Mouse (Mus musculus) layer of hippocampus, adult 9-11 months (tissue): ENCODE results near the gene Ptk6.

Source experiments
- DNase-seq: peaks from one replicate; pipeline ENCODE4 v3.0.0; 2022

Gene Ptk6

DNA sequence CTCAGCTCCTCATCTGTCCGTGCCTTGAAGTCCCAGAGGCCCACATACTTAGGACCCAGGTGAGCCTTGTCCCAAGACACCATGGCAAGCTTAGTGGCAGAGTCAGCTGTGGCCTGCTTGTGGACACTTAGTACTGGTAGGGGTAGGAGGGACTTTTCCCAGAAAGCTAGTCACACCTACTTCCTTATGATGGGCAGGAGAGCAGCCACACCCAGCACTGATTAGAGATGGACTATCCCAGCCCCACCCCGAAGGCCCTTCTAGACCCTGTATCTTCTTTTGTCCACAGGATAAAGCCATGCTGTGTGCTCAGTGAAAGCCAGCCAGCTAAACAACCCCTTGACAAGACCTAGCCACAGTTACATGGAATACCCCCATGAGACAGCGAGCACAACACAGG is at the start of gene Ptk6:
Gene Ptk6 (minus strand): TSS at position 368 of the 400 bp plus-strand sequence.
- DNase-seq = no peak

DNA sequence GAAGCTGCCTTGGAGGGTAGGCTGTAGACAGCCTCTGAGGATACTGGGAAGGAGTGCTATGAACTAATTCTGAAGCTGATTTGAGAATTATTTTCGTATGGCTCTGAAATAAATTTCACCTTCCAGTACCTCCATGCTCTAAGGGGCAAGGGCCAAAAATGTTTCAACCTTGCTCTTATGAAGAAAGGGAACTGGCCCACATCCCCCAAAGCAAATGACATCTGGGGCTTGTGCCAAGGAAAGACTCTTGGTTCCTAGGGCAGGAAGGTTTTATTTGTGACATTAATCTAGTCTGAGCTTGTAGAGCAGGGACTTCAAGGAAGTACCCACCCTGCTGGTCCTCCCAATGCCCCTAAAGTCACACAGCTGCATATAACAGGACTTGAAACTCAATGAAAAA is 49.3 kb upstream of the Ptk6 start:
- DNase-seq = no peak

DNA sequence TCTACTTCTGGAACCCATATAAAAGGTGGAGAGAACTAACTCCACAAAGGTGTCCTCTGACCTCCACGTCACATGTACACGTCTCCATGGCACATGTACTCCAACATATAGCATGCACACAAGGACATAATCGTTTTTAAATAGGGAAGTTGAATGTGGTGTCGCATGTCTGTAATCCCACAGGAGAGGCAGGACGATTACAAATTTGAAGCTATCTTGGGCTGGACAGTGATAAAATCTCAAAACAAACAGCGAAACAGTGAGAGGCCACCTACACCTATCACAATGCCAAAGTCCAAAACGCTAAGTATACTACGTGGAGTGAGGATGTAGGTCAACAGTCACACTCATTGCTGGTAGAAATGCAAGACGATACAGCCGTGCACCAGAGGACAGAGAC is 46.6 kb upstream of the Ptk6 start:
- no peak for DNase-seq

DNA sequence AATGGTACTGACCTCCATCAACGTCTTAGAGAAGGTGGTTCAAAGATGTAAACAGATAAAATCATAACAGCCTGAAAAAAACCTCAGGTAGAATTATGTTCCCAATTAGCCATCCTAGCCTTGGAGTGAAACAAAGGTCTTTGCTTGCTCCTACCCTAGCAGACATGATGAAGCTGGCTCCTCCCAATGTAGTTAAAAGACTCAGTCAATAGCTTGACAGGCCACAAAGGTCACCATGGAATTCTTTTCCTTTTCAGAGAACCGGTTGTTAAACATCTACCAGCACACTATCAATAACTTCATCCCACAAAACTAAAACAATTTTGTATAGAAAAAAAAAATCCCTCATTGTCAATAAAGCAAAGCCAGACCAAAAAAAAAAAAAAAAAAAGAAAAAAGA is 42.4 kb upstream of the Ptk6 start:
- DNase-seq = no peak

DNA sequence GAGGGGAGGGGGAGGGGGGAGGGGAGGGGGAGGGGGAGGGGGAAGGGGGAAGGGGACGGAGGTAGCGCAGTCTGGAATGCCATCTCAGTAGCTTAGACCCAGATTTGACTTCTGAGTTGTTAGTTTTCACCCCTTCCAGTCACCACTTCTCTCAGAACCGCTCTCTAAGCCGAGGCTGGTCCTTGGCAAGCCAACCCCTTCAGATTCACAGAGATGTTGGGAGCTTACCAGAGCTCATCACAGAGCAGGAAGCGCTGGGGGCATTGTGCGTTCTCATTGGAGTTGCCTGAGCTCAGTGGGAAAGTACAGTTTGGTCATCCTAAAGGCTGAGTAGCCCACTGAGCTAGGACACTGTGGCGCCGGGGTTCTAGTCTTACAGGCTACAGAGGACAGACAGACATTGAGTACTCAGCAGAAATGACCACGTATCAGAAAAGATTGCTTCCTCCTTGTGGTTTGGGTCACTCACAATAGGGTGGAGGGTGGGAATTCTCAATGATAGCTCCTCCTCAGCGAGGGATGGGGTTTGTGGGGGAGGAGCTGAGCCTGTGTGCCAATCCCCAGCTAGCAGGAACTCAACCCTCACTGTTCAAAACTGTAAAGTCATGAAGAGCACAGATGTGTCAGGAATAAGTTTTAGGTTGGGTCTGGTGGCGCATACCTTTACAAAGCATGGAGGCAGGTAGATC is 41.3 kb upstream of the Ptk6 start:
- DNase-seq = no peak

DNA sequence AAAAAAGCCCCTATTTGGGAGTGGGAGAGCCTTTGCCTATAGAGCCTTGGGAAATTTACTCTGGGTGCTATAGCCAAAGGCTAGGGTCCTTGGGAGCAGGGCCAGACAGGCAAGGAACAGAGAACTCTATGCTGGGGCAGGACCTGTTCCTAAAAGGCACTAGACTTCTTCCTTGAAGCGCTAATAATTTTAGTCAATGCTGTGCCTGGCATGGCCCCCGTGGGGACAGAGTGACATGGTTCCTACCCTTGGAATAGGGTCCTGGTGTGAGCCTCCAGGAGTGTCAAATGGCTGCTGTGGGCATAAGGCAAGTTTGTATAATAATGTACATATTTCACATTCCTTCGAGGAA is 39.7 kb upstream of the Ptk6 start:
- DNase-seq = no peak

DNA sequence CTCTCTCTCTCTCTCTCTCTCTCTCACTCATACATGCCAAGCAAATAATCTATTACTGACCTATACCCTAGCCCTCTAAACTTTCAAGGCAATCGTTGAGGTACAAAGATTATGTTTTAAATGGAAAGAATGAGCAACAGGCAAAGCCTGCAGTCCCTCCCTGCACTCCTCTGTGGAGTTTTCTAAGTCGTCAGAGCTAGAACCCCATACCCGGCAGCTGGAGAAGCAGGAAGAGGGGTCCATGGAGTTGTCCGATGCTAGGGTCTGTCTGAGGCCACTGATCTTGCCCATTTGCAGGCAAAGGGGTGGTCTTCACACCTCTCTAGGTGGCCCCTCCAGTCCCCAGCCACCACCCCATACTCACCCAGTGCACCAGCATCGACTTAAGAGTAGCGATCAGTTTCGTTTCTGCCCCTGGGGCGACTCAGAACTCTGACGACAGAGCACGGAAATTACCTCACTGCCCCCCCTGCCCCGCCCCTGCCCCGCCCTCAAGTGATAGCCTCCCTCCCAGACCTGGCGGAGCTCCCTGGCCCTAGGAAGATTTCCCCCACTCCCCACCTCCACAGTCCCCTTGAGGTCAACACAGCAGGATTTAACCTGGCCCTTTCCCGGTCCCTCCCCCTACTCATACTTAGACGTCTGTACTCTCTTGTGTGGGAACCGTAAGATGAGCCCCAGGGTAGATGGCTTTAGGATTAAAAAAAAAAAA is 39.2 kb upstream of the Ptk6 start, which contains the start of gene Helz2:
Gene Helz2 (minus strand): TSS at position 426 of the 712 bp plus-strand sequence.
- no peak for DNase-seq

DNA sequence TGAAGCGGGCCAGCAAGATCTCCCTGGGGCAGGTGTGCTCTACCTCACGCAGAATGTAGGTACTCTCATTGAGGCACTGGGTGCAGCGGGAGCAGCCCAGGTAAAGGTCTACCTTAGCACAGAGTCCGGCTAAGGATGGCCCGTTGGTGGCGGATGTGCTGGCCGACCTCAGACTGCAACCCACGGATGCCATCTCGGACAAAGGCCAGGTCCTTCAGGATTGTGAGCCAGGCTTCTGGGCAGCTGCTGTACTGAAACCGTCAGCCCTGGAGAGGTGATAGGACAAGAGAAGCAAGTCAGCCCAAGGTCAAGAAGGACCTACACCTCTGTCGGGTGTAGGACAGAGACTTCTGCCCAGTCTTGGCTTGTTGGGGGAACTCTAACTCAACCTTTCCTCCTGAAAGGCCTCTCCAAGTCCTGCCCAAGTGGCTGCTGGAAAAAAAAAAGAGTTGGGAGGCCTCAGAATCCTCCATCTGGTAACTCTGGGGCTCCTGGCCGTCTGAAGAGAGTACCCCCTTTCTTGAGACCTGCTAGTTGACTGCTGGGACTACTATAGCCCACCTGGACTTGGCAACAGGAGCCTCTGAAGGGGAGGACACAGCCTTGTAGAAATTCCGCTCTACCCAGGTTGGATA is 38.3 kb upstream of the Ptk6 start:
- DNase-seq = no peak

DNA sequence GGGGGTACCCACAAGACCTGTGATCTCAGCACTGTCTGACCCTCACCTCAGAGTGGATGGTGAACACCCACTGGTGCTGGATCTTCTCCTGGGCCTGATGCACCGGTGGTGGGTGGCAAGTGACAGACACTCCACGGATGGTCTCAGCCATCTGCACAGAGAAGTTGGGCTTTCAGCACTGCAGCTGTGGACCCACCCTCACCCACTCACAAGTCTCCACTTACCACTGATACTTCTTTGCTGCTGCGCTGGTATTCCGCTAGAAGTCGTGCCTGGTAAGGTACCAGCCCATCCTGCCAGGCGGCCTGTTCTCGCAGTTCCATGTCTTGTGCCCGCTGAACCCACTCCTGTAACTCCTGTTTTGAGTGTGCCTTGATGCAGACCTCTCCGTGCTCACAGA is 36.7 kb upstream of the Ptk6 start:
- DNase-seq = no peak

DNA sequence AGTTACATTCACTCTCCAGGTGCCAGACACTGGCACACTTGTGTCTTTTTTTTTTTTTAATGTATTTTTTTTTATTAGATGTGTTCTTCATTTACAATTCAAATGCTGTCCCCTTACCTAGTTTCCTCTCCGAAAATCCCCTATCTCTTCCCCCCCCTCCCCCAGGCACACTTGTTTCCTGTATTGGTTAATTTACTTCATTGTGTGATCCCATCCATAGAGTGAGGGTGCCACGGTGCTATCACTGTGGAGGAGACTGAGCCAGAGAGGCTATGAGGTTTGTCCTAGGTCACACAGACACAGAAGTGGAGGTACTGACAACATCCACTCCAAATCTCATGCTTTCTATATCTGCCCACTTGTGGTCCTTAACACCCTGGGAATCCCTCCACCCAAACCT is 36.3 kb upstream of the Ptk6 start:
- DNase-seq = no peak

DNA sequence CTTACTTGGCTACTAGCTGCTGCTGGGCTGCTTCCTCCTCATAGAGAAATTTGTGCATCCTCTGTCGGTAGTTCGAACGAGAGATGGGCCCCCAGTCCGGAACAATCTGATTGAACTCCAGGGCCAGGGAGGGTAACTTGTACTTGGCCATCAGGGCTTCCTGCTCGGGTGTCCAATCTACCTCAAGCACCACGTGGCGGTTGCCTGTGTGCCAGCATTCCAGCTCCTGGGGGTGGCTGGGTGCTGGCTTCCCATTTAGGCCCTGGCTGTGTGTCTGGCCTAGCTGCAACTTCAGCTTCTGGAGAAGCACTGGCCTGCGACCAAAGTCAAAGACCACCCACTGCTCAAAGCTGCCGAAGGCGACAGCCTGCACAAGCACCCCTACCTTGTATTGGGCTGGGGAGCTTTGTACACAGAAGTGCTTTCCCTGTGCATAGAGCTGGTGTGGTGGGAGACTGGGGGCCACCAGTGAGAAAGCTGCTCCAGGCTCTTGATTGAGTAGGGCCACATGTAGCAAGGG is 35.6 kb upstream of the Ptk6 start:
- DNase-seq = no peak

DNA sequence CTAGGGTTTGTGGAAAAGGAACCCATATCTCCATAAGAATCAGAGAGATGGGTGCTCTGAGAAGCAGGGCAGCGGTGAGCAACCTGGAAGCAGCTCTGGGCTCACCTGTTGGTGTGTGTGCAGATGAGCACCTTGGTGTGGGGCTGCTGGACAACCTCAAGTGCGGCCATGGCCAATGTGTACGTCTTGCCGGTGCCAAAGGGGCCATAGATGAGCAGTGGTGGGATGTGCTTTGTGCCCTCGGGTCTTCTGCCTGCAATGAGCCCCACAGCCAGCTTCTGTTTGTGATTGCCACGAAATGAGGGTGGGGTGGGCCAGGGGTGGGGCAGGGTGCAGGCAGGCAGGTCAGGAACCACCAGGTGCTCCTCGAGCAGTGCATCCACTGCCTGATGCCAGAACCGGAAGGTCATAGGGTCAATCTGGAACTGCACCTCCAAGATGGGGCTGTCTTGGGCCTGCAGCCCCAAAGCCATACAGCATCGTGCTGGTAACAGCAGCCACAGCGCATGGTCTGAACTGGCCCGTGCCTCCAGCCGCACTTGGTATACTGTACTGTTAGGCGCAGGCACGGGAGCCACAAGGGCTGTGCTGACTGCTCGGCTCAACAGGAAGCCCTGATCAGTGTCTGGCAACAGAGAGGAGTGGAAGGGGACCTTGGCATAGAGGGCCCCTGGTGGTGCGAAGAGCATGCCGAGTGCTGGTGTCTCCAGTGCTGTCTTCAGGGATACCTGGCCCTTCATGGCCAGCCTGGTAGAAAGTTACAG is 34.8 kb upstream of the Ptk6 start:
- no peak for DNase-seq

DNA sequence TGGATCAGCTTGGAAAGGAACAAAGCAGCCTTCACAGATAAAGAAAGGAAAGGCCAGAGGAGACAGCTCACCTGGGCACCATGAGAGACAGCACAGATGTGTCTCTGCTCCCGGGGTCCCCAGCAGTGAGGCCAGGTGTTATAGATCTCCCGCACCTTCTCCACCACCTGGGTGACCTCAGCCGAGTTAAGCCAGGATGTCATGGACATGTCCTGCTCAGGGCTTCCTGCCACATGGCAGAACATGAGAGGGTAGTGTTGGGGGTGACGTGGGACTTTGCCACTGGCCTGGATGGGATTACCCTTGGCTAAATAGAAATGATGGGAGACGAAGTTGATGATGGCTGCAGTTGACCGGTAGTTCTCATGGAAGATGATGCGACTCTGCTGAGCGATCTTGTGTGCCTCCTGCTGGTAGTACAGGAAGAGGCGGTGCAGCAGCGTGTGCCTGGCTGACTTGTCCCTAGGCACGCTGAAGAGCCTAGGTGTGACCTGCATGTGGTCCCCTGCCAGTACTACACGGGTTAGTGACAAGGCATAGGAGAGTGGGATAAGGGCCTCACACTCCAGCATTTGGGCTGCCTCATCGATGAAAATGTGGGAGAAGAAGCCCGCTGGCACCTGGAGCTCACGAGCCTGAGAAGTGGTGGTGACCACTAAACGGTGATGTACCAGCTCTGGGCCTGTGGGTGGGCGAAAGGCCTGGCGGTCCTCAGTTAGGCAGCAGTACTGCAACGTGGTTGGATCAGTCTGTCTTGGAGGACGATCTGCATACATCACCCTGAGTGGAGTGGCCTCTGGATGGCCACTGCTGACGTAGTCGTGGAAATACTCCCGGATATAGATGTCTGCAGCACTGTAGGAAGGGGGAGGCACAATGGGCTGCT is 33.3 kb upstream of the Ptk6 start:
- DNase-seq = no peak

DNA sequence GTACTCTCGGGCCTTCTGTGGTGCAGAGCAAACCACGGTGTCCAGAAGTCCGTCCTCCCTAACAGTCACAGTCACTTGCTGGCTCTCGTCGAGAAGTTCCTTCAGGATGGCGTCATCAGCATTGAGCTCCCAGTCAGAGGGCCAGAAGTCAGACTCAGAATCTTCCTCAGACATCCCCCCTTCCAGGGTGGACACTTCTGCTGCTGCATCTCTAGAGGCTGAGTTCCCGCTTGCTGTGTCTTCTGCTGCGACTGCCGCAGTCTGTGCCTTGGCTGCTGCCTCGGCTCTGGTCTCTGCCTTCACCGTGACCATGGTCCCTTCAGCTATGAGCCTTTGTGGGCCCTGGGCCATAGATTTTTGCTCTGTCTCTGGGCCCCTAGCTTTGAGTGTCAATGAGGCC is 32.1 kb upstream of the Ptk6 start:
- DNase-seq = no peak

DNA sequence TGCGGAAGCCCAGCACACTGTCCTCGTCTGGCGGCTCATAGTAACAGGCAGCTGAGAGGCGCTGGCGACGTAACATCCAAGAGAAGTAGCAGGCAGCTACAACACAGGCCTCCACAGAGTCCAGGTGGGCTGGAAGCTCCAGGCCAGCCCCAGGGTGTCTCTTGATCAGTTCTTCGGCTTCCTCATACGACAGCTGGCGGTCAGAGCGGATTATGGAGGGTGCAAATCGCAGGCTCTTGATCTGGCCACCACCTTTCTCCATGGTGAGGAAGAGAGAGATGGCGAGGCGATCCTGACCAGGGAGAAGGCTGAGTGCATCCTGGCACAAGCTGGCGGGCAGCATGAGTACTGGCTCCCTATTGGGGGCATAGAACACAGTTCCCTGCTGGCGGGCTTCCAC is 30.9 kb upstream of the Ptk6 start:
- no peak for DNase-seq

DNA sequence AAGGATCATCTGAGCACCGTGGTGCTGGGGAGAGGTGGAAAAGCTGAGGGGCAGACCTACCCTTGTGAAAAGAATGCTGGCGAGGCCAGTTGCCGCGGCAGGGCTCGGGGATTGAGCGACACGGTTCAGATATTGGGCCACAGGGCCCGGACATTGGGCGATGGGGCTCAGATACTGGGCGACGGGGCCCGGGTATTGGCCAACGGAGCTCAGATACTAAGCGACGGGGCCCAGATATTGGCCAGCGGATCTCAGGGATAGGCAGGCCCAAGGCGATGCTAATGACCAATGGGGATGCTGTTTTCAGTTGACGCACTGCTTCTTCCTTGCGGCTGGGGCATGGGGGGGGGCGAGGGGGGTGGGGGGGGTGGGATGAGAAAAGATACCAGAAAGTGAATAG is 28.6 kb upstream of the Ptk6 start:
- no peak for DNase-seq

DNA sequence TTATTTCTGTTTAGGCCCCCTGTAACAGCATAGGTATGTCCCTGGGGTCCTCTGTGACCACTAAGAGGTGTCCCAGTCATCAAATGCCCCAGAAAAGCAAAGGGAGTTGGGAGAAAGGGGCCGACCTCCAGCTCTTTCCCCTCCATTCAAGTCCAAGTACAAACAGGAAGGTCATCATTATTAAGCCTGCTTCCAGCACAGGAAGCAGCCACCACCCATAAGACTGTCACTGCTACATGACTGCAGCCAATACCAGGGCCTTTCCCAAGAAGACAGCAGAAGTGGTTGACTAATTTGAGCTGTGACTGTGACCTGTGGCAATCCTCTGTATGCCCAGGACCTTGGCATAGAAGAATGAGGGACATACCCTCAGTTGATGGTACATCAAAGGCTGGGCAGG is 25.7 kb upstream of the Ptk6 start:
- DNase-seq = no peak

DNA sequence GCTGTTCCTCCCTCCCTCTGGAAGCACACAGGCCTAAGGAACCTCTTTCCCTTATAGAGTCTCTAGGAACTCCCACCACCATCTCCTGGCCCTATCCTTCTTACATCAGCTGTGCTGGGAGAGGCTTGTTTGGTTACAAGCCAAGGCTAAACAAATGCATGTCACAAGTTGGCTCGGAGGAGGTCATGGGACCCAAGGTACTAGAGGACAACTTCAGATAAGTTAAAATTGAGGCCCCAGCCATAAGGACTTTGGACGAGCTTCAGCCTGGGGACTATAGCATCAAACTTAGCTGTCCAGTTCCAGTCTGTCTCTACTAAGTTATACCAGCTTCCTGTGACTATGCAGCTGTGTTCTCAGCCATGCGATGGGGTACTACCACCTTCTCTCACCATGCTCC is 24.5 kb upstream of the Ptk6 start:
- no peak for DNase-seq

DNA sequence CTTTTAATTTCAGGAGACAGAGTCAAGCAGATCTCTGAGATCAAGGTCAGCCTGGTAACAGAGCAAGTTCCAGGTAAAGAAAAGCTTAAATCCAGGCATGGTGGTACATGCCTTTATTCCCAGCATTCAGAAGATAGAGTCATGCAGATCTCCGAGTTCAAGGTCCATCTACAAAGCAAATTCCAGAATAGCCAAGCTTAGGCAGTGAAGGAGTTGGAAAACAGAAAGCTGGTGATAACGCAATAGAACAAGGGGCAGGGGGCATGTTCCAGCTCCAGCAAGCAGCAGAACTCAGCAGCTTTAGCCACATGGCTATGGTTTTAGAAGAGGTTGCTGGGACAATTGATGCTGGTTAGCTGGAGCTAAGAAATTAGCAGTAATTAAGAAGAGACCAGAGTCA is 22.4 kb upstream of the Ptk6 start:
- no peak for DNase-seq

DNA sequence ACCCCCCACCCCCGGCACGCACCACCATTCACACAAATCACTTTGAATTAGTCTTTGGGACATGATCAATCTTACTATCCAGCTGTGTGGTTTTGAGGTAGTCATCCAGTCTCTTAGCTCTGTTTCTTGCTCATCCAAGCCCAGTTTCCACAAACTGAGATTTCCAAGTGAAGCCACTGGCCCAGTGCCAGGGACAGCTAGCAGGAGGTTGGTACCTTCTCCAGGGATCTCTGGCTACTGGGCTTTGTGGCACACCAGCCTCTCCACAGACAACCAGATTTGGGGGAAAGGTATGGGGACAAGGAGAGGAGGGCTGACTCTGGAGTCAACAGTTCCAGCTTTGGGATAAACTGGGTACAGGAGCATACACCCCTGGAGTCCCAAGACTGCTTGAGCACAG is 17.8 kb upstream of the Ptk6 start:
- no peak for DNase-seq

DNA sequence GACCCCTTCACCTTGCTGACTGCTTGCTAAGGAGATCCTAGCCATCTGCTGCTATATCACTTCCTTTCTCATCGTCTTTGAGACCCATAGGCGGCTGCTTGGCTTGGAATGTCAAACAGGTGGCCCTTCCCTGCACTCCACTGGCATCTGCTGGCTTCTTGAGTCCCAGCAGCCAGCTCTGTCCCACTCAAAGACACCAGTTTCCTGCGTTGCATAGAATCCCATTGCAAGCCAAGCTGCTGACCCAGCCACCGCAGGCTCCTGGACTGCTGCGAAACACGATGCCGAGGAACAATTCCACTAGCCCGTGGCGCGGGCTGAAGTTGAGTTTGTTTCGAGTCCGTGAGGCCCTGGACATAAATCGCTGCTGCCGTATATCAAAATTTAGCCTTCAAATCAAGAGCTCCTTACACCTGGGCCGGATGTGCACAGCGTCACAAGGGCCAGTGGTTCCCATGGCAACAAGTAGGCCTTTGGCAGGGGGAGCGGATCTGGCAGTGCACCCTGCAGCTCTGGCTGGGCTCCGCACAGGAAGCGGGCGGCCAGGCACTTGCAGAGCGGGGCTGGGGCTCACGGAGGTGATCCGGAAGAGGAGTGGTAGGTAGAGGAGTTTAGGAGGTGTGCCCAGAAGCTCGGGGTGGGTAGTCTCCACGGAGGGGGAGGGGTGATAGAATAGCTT is 17.1 kb upstream of the Ptk6 start, which contains the start of gene Fndc11:
Gene Fndc11 (plus strand): TSS at position 476 of the 679 bp plus-strand sequence.
- peak; percentile 45 for DNase-seq
